Mouse (Mus musculus): ENCODE results near the gene Snorc. TPM values are rescaled to one million over a fixed set of nuclear protein-coding genes. Genes with fewer than 3 reads are reported as not detected.
A peak's percentile ranks its signal among the peaks of the same experiment; 100 is the strongest.

The Snorc gene
- polyA plus RNA-seq, 1 experiment from 2014 or later = 0.34 TPM

- no peak overlapping the region for H3K4me2 ChIP-seq (ENCODE audit: low read depth, low read length)
- H3K36me3 ChIP-seq (replicated peaks; ENCODE audit: insufficient read depth, low read length) = peaks cover 2% of the 10 kb centered on the region; the same call in 1 of the 2 replicates
- DNase-seq (no peak), ATAC-seq (no peak)
- peaks cover 7% of the 10 kb centered on the region; the same call in 1 of the 2 replicates for H3K4me1 ChIP-seq (ENCODE audit: insufficient read depth)
- peaks cover 30% of the 10 kb centered on the region for H3K27me3 ChIP-seq (ENCODE audit: insufficient read depth, low read length)
- H3K27ac ChIP-seq (ENCODE audit: low read depth) = no peak overlapping the region
- TF ChIP-seq CTCF (IDR thresholded peaks at IDR 0.05; ENCODE audit: low read depth) (no peak), EP300 (IDR thresholded peaks at IDR 0.05; ENCODE audit: low read depth) (no peak)
- WGBS (ENCODE audit: insufficient replicate concordance) = 62% methylated on average over 6 of the region's 6 CpGs
- H3K4me3 ChIP-seq (ENCODE audit: low read depth, low read length) = no peak overlapping the region
- peaks cover 1% of the 10 kb centered on the region; the same call in 1 of the 2 replicates for H3K9me3 ChIP-seq (ENCODE audit: low read length)
- H3K9ac ChIP-seq (replicated peaks) = no peak overlapping the region
Measured at GRCm38 (mm10) chr1:87507857-87508256, 37.8 kb downstream of the Snorc start.

- H3K36me3 ChIP-seq (replicated peaks; ENCODE audit: insufficient read depth, low read length) = peaks cover 2% of the 10 kb centered on the region; the same call in 1 of the 2 replicates
- H3K4me3 ChIP-seq (ENCODE audit: low read depth, low read length) = no peak overlapping the region
- 29% methylated on average over 26 of the region's 26 CpGs for WGBS (ENCODE audit: insufficient replicate concordance)
- H3K4me2 ChIP-seq (ENCODE audit: low read depth, low read length) = peak overlapping the region; percentile 86; the same call in 1 of the 2 replicates
- TF ChIP-seq CTCF (IDR thresholded peaks at IDR 0.05; ENCODE audit: low read depth) (no peak), EP300 (IDR thresholded peaks at IDR 0.05; ENCODE audit: low read depth) (no peak)
- ATAC-seq (no peak), DNase-seq (no peak)
- peaks cover 7% of the 10 kb centered on the region; the same call in 1 of the 2 replicates for H3K4me1 ChIP-seq (ENCODE audit: insufficient read depth)
- no peak overlapping the region for H3K27ac ChIP-seq (ENCODE audit: low read depth)
- H3K9ac ChIP-seq (replicated peaks) = no peak overlapping the region
- peaks cover 5% of the 10 kb centered on the region; the same call in 1 of the 2 replicates for H3K9me3 ChIP-seq (ENCODE audit: low read length)
- H3K27me3 ChIP-seq (ENCODE audit: insufficient read depth, low read length) = peaks cover 32% of the 10 kb centered on the region
Measured at GRCm38 (mm10) chr1:87508591-87509560, 38.8 kb downstream of the Snorc start.

- H3K9me3 ChIP-seq (ENCODE audit: low read length) = peaks cover 5% of the 10 kb centered on the region; the same call in 1 of the 2 replicates
- peaks cover 2% of the 10 kb centered on the region; the same call in 1 of the 2 replicates for H3K36me3 ChIP-seq (replicated peaks; ENCODE audit: insufficient read depth, low read length)
- TF ChIP-seq CTCF (IDR thresholded peaks at IDR 0.05; ENCODE audit: low read depth) = no peak
- TF ChIP-seq EP300 (IDR thresholded peaks at IDR 0.05; ENCODE audit: low read depth) = no peak
- DNase-seq = no peak
- H3K4me2 ChIP-seq (ENCODE audit: low read depth, low read length) = peak within 1 kb of the TSS; percentile 86
- peaks cover 32% of the 10 kb centered on the region for H3K27me3 ChIP-seq (ENCODE audit: insufficient read depth, low read length)
- H3K27ac ChIP-seq (ENCODE audit: low read depth) = no peak within 1 kb of the TSS
- no peak within 1 kb of the TSS; the same call in 1 of the 2 replicates for H3K9ac ChIP-seq (replicated peaks)
- H3K4me3 ChIP-seq (ENCODE audit: low read depth, low read length) = peak within 1 kb of the TSS; percentile 54
- 3% methylated on average over 47 of the region's 56 CpGs for WGBS (ENCODE audit: insufficient replicate concordance)
- H3K4me1 ChIP-seq (ENCODE audit: insufficient read depth) = peaks cover 7% of the 10 kb centered on the region; the same call in 1 of the 2 replicates
- ATAC-seq = peak; percentile 13; the same call in 1 of the 2 replicates
Measured at GRCm38 (mm10) chr1:87509561-87510165, 39.6 kb downstream of the Snorc start, which contains the start of gene Neu2. Neu2 (plus strand) TSS chr1:87509889.

GRCm38 (mm10) chr1:87510166-87510691 is 40.2 kb downstream of the Snorc start:
- Histone ChIP-seq H3K9ac (replicated peaks) (no peak overlapping the region; the same call in 1 of the 2 replicates), H3K4me3 (ENCODE audit: low read depth, low read length) (peak overlapping the region; percentile 54)
- peak; percentile 33 for DNase-seq

GRCm38 (mm10) chr1:87510845-87511244 is 40.8 kb downstream of the Snorc start:
- H3K9ac ChIP-seq (replicated peaks) = no peak overlapping the region
- DNase-seq = no peak
- WGBS (ENCODE audit: insufficient replicate concordance) = 14% methylated on average over 5 of the region's 5 CpGs
- TF ChIP-seq CTCF (IDR thresholded peaks at IDR 0.05; ENCODE audit: low read depth) (no peak), EP300 (IDR thresholded peaks at IDR 0.05; ENCODE audit: low read depth) (no peak)
- H3K36me3 ChIP-seq (replicated peaks; ENCODE audit: insufficient read depth, low read length) = no peaks in the 10 kb centered on the region; the same call in 1 of the 2 replicates
- H3K4me3 ChIP-seq (ENCODE audit: low read depth, low read length) = no peak overlapping the region
- peaks cover 7% of the 10 kb centered on the region; the same call in 1 of the 2 replicates for H3K4me1 ChIP-seq (ENCODE audit: insufficient read depth)
- peaks cover 32% of the 10 kb centered on the region for H3K27me3 ChIP-seq (ENCODE audit: insufficient read depth, low read length)
- no peak overlapping the region for H3K27ac ChIP-seq (ENCODE audit: low read depth)
- ATAC-seq = no peak
- peak overlapping the region; percentile 86; the same call in 1 of the 2 replicates for H3K4me2 ChIP-seq (ENCODE audit: low read depth, low read length)
- peaks cover 5% of the 10 kb centered on the region; the same call in 1 of the 2 replicates for H3K9me3 ChIP-seq (ENCODE audit: low read length)

More at GRCm38 (mm10) chr1:87510166-87510691, 40.2 kb downstream of the Snorc start:
- Histone ChIP-seq H3K27me3 (ENCODE audit: insufficient read depth, low read length) (peaks cover 32% of the 10 kb centered on the region), H3K4me2 (ENCODE audit: low read depth, low read length) (peak overlapping the region; percentile 86), H3K27ac (ENCODE audit: low read depth) (no peak overlapping the region), H3K9me3 (ENCODE audit: low read length) (peaks cover 5% of the 10 kb centered on the region; the same call in 1 of the 2 replicates), H3K36me3 (replicated peaks; ENCODE audit: insufficient read depth, low read length) (peaks cover 2% of the 10 kb centered on the region; the same call in 1 of the 2 replicates), H3K4me1 (ENCODE audit: insufficient read depth) (peaks cover 7% of the 10 kb centered on the region; the same call in 1 of the 2 replicates)
- no peak for TF ChIP-seq EP300 (IDR thresholded peaks at IDR 0.05; ENCODE audit: low read depth)
- no peak for TF ChIP-seq CTCF (IDR thresholded peaks at IDR 0.05; ENCODE audit: low read depth)
- peak; percentile 38 for ATAC-seq
- 3% methylated on average over 26 of the region's 61 CpGs for WGBS (ENCODE audit: insufficient replicate concordance)

Measured in liver, postnatal 0 days (tissue).